Mouse (Mus musculus) E14TG2a.4 (cell line): ENCODE data around the gene Gpsm1.

Experiments used
- CTCF ChIP-seq: conservative IDR thresholded peaks from 2 replicates; pipeline ENCODE4 v1.5.1; 2014; ENCODE audit warnings: low read length
- NANOG ChIP-seq: IDR thresholded peaks from 2 replicates; pipeline ENCODE4 v1.6.1; 2014; ENCODE audit warnings: borderline replicate concordance, low read length, mixed read lengths

DNA sequence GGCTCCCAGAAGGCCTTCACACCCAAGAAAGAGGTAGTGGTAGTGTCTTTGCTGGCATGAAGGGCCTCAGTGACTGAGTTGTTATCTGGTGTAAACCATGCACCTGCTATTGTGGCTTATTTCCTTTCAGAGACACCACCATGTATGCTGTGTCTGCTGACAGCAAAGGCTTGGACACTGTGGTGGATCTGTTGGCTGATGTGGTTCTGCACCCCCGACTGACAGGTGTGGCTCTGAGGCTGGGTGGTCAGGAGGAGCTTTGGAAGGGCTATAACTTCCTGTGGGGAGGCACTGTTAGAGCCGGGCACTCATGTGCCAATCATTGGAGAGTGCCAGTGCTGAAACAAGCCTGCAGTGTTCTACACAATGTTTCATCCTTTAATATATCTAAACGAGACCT lies 75.6 kb downstream of the Gpsm1 start:
- no peak for TF ChIP-seq CTCF
- TF ChIP-seq NANOG: no peak
